Mouse (Mus musculus): Measurements from ENCODE around the gene Rpgr. TPM values are rescaled to one million over a fixed set of nuclear protein-coding genes. Genes with fewer than 3 reads are reported as not detected.

Gene Rpgr
- polyA plus RNA-seq, 1 experiment from 2014 or later, result 11.9 TPM

DNA sequence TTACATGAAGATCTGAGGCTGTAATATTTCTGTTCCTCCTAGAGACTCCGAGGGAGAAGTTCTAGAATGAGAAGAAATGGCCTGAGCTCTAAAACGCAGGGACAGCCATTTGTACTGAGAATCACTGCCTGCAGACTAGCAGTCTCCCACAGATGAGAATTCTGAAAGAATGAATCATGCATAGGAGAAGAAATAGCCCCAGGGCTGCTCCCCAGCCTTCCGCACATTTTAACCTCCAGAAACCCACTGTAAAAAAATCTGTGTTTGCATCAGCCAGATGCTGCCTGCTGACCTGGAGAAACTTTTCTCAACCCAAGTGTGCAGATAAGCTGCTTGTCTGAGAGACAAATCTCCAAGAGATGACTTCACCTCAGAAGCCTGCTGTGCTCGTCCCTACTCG is 111.2 kb downstream of the Rpgr start:
- ATAC-seq (ENCODE audit: insufficient read depth, low FRiP score), result no peak
- WGBS, result 51% methylated on average over 5 of the region's 5 CpGs
- H3K4me1 ChIP-seq (ENCODE audit: control insufficient read depth, insufficient read depth, low read length), result no peaks in the 10 kb centered on the region
- H3K9ac ChIP-seq (ENCODE audit: low read length), result no peak overlapping the region
- no peaks in the 10 kb centered on the region for H3K27me3 ChIP-seq (ENCODE audit: control insufficient read depth, insufficient read depth, low read length)
- H3K27ac ChIP-seq (ENCODE audit: low read length), result no peak overlapping the region
- no peaks in the 10 kb centered on the region for H3K36me3 ChIP-seq (ENCODE audit: control insufficient read depth, insufficient read depth, low read length)
- H3K9me3 ChIP-seq (replicated peaks; ENCODE audit: control insufficient read depth, low read length), result no peaks in the 10 kb centered on the region
- H3K4me3 ChIP-seq (replicated peaks; ENCODE audit: low read length), result no peak overlapping the region
- no peak overlapping the region for H3K4me2 ChIP-seq (ENCODE audit: low read depth, low read length)

DNA sequence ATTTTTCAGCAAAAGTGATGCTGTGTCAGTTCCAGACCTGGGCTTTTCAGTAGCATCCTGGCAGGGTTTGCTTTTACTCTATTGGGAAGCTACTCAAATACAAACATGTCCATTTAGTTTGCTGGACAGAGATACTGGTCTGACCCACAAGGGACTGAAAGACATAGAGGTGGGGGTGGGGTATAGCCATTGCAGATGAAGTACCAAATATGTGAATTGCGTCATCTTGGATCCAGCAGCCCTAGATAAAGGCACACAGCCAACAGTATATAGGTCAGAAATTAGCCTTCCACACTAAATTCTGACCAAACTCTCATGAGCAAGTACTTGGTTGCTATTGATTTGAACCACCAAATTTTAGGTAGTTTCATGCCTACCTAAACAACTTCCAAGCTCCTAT is 114.0 kb downstream of the Rpgr start:
- H3K27me3 ChIP-seq (ENCODE audit: control insufficient read depth, insufficient read depth, low read length), result no peaks in the 10 kb centered on the region
- ATAC-seq (ENCODE audit: insufficient read depth, low FRiP score), result no peak
- no peak overlapping the region for H3K4me3 ChIP-seq (replicated peaks; ENCODE audit: low read length)
- no peaks in the 10 kb centered on the region for H3K36me3 ChIP-seq (ENCODE audit: control insufficient read depth, insufficient read depth, low read length)
- no peak overlapping the region for H3K27ac ChIP-seq (ENCODE audit: low read length)
- no peaks in the 10 kb centered on the region for H3K9me3 ChIP-seq (replicated peaks; ENCODE audit: control insufficient read depth, low read length)
- no peaks in the 10 kb centered on the region for H3K4me1 ChIP-seq (ENCODE audit: control insufficient read depth, insufficient read depth, low read length)
- H3K9ac ChIP-seq (ENCODE audit: low read length), result no peak overlapping the region
- H3K4me2 ChIP-seq (ENCODE audit: low read depth, low read length), result no peak overlapping the region
- 89% methylated on average over 1 of the region's 1 CpGs for WGBS

DNA sequence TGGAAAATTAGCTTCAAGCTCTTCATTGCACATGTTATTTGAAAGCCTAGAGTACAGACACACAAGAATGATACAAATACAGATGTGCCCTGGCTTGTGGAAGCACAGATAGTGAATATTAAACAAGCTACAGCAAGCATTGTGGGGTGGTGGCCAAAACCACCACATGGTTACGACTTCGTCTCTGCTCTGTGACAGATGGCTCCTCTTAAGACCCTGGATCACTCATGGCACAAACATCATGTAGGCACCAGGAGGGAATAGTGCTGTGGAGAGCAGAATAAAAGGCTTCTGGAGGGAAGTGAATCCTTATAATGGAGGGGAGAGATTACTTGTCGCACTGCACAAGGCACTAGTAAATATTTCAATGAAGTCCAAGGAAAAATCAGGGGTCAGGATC is 120.9 kb downstream of the Rpgr start:
- Histone ChIP-seq H3K27me3 (ENCODE audit: control insufficient read depth, insufficient read depth, low read length) (no peaks in the 10 kb centered on the region), H3K9ac (ENCODE audit: low read length) (no peak overlapping the region), H3K27ac (ENCODE audit: low read length) (no peak overlapping the region), H3K4me2 (ENCODE audit: low read depth, low read length) (no peak overlapping the region), H3K9me3 (replicated peaks; ENCODE audit: control insufficient read depth, low read length) (no peaks in the 10 kb centered on the region), H3K36me3 (ENCODE audit: control insufficient read depth, insufficient read depth, low read length) (no peaks in the 10 kb centered on the region), H3K4me3 (replicated peaks; ENCODE audit: low read length) (no peak overlapping the region), H3K4me1 (ENCODE audit: control insufficient read depth, insufficient read depth, low read length) (no peaks in the 10 kb centered on the region)
- ATAC-seq (ENCODE audit: insufficient read depth, low FRiP score), result no peak
- WGBS, result 64% methylated on average over 3 of the region's 3 CpGs

DNA sequence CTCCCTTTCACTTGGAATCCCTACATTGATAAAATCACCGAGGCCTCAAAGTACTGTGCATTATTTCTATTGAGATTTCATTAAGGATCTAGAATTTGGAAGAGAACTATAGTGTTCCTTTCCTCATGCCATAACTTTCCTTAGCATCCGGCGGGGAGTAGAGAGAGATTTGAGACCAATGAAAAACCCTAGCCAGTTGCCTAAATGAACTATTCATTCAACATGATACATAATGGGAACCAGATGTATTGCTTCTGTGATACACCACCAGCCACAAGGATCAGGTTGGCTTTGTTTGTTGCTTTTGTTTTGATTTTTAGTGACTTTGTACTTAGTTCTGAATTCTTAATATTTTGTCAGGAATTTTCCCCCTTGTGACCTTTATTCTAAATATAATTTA is 136.3 kb downstream of the Rpgr start:
- H3K9ac ChIP-seq (ENCODE audit: low read length), result no peak overlapping the region
- WGBS, result 88% methylated on average over 3 of the region's 3 CpGs
- H3K4me1 ChIP-seq (ENCODE audit: control insufficient read depth, insufficient read depth, low read length), result no peaks in the 10 kb centered on the region
- no peaks in the 10 kb centered on the region for H3K9me3 ChIP-seq (replicated peaks; ENCODE audit: control insufficient read depth, low read length)
- no peak overlapping the region for H3K4me2 ChIP-seq (ENCODE audit: low read depth, low read length)
- no peaks in the 10 kb centered on the region for H3K27me3 ChIP-seq (ENCODE audit: control insufficient read depth, insufficient read depth, low read length)
- no peaks in the 10 kb centered on the region for H3K36me3 ChIP-seq (ENCODE audit: control insufficient read depth, insufficient read depth, low read length)
- H3K27ac ChIP-seq (ENCODE audit: low read length), result no peak overlapping the region
- ATAC-seq (ENCODE audit: insufficient read depth, low FRiP score), result no peak
- no peak overlapping the region for H3K4me3 ChIP-seq (replicated peaks; ENCODE audit: low read length)

DNA sequence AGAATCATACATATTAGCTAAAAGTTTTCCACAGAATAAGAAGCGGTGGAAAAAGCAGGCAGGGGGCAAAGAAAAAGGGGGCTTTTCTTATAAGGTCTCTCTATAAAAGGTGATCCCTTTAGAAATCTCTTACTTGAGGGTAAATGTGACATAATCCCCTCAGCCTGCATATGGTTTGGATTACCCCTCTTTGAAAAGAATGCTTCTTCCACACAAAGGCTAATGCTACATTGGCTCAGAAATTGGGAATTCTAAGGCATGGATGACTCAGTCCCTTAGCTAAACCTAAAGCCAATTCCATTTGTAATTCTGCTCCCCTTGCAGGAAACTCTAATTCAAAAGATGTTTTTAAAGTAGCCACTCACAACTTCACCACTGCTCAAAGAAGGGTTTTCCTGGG is 136.7 kb downstream of the Rpgr start:
- ATAC-seq (ENCODE audit: insufficient read depth, low FRiP score), result no peak
- H3K27ac ChIP-seq (ENCODE audit: low read length), result no peak overlapping the region

DNA sequence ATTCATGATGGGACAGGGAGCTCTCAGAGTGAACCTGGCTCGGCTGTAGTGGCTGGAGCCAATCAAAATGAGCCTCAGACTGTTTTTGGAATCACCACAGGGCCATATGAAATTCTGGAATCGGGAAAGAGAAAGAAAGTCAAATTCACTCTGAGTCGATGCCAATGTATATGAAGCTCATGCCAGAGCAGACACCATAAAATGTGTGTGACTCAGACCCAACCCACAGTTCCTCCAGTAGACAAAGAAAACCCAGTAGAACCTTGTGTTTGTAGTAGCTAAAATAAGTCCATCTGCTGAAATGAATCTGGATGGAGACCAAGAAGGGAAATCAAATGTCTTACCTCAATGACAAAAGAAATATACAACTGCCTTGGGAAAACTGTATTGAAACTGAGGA is 142.8 kb downstream of the Rpgr start:
- 56% methylated on average over 3 of the region's 3 CpGs for WGBS
- no peak overlapping the region for H3K27ac ChIP-seq (ENCODE audit: low read length)
- H3K27me3 ChIP-seq (ENCODE audit: control insufficient read depth, insufficient read depth, low read length), result no peaks in the 10 kb centered on the region; the same call in 1 of the 2 replicates
- no peaks in the 10 kb centered on the region for H3K4me1 ChIP-seq (ENCODE audit: control insufficient read depth, insufficient read depth, low read length)
- H3K36me3 ChIP-seq (ENCODE audit: control insufficient read depth, insufficient read depth, low read length), result no peaks in the 10 kb centered on the region
- no peak for ATAC-seq (ENCODE audit: insufficient read depth, low FRiP score)
- H3K4me2 ChIP-seq (ENCODE audit: low read depth, low read length), result no peak overlapping the region
- no peaks in the 10 kb centered on the region for H3K9me3 ChIP-seq (replicated peaks; ENCODE audit: control insufficient read depth, low read length)
- no peak overlapping the region for H3K9ac ChIP-seq (ENCODE audit: low read length)
- no peak overlapping the region for H3K4me3 ChIP-seq (replicated peaks; ENCODE audit: low read length)

More for the DNA sequence above, 136.7 kb downstream of the Rpgr start:
- Histone ChIP-seq H3K9ac (ENCODE audit: low read length) (no peak overlapping the region), H3K4me2 (ENCODE audit: low read depth, low read length) (no peak overlapping the region), H3K4me3 (replicated peaks; ENCODE audit: low read length) (no peak overlapping the region), H3K9me3 (replicated peaks; ENCODE audit: control insufficient read depth, low read length) (no peaks in the 10 kb centered on the region), H3K36me3 (ENCODE audit: control insufficient read depth, insufficient read depth, low read length) (no peaks in the 10 kb centered on the region), H3K4me1 (ENCODE audit: control insufficient read depth, insufficient read depth, low read length) (no peaks in the 10 kb centered on the region), H3K27me3 (ENCODE audit: control insufficient read depth, insufficient read depth, low read length) (no peaks in the 10 kb centered on the region)
- 74% methylated on average over 1 of the region's 1 CpGs for WGBS

DNA sequence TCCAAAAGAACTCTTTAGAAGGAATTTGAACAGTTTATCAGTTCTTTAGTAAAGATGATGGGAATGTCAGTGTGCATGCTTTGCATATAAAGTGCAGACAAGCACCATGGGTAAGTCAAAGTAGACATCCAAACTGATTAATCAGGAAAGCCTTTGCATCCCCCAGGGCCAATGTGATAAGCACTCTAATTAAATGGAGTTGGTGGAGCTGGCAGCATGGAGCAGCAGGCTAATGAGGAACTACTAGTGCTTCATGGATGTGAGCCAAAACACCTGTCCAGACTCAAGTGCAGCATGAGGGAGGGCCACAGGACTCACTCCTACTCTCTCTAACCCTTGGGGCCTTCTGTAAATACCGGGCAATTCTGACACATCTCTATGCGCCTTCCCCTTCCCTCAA is 145.2 kb downstream of the Rpgr start:
- H3K27me3 ChIP-seq (ENCODE audit: control insufficient read depth, insufficient read depth, low read length), result no peaks in the 10 kb centered on the region; the same call in 1 of the 2 replicates
- no peak overlapping the region for H3K4me3 ChIP-seq (replicated peaks; ENCODE audit: low read length)
- no peak for ATAC-seq (ENCODE audit: insufficient read depth, low FRiP score)

DNA sequence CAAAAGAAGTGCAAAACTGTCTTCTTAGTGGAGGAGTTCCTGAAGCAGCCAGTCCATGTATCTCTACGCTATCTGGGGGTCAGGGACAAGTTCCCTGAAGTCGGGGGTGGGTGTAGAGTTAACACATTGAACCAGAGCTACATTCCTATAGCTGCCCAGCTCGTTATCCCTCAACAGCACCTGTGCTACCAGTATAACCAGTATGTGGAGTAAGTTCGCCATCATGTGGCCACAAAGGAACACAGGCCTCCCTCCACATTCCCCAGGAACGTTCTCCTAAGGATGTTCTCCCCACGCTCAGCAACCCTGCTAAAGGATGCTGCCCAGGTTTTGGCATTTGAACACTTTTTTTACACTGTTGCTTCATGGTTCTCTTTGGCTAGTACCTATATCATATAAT is 146.0 kb downstream of the Rpgr start:
- Histone ChIP-seq H3K9ac (ENCODE audit: low read length) (no peak overlapping the region), H3K9me3 (replicated peaks; ENCODE audit: control insufficient read depth, low read length) (no peaks in the 10 kb centered on the region), H3K4me2 (ENCODE audit: low read depth, low read length) (no peak overlapping the region), H3K27me3 (ENCODE audit: control insufficient read depth, insufficient read depth, low read length) (no peaks in the 10 kb centered on the region; the same call in 1 of the 2 replicates), H3K4me3 (replicated peaks; ENCODE audit: low read length) (no peak overlapping the region), H3K27ac (ENCODE audit: low read length) (no peak overlapping the region), H3K4me1 (ENCODE audit: control insufficient read depth, insufficient read depth, low read length) (no peaks in the 10 kb centered on the region), H3K36me3 (ENCODE audit: control insufficient read depth, insufficient read depth, low read length) (no peaks in the 10 kb centered on the region)
- 23% methylated on average over 6 of the region's 6 CpGs for WGBS
- ATAC-seq (ENCODE audit: insufficient read depth, low FRiP score), result no peak

More for the DNA sequence above, 145.2 kb downstream of the Rpgr start:
- Histone ChIP-seq H3K9ac (ENCODE audit: low read length) (no peak overlapping the region), H3K4me2 (ENCODE audit: low read depth, low read length) (no peak overlapping the region), H3K36me3 (ENCODE audit: control insufficient read depth, insufficient read depth, low read length) (no peaks in the 10 kb centered on the region), H3K27ac (ENCODE audit: low read length) (no peak overlapping the region), H3K4me1 (ENCODE audit: control insufficient read depth, insufficient read depth, low read length) (no peaks in the 10 kb centered on the region), H3K9me3 (replicated peaks; ENCODE audit: control insufficient read depth, low read length) (no peaks in the 10 kb centered on the region)
- WGBS, result 68% methylated on average over 2 of the region's 2 CpGs

DNA sequence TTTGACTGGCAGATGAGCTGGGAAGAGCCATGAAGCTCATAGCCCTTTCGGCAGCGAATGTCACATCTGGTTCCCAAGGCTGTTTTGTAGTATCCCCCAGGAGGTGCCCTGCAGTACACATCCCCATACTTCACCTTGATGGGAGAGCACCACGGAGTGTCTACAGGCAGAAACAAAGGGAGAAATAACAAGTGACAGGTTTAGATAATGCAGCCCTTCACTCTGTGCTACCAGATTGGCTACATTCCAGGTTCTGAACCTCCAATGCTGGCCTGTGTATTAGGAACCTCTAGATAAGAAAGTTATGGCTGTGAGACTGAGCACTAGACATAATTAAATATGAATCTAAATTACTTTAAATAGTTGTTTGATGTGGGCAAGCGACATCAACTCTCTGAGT is 147.3 kb downstream of the Rpgr start:
- H3K4me2 ChIP-seq (ENCODE audit: low read depth, low read length), result no peak overlapping the region
- H3K4me1 ChIP-seq (ENCODE audit: control insufficient read depth, insufficient read depth, low read length), result no peaks in the 10 kb centered on the region
- H3K27ac ChIP-seq (ENCODE audit: low read length), result no peak overlapping the region
- no peak for ATAC-seq (ENCODE audit: insufficient read depth, low FRiP score)
- H3K36me3 ChIP-seq (ENCODE audit: control insufficient read depth, insufficient read depth, low read length), result no peaks in the 10 kb centered on the region
- H3K27me3 ChIP-seq (ENCODE audit: control insufficient read depth, insufficient read depth, low read length), result no peaks in the 10 kb centered on the region
- 70% methylated on average over 4 of the region's 4 CpGs for WGBS
- no peak overlapping the region for H3K4me3 ChIP-seq (replicated peaks; ENCODE audit: low read length)
- no peaks in the 10 kb centered on the region for H3K9me3 ChIP-seq (replicated peaks; ENCODE audit: control insufficient read depth, low read length)
- no peak overlapping the region for H3K9ac ChIP-seq (ENCODE audit: low read length)

DNA sequence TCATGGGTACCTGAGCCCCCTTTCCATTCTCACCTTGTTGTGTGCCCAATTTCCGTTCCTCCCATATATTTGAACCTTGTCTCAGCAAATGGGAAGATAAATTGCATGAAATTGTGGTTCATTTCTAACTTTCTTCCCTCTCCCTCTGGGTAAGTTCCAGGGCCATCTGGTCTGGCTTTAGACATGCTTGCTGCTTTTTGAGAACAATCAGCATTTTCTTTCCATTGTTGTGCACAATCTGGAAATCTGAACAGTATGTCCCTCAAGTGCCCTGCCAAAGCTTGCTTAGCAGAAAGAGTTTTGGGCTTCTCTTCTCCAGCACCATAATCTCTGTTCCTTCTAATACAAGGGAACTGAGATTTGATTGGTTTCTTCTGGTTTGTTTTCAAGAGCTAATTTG is 152.9 kb downstream of the Rpgr start:
- Histone ChIP-seq H3K27me3 (ENCODE audit: control insufficient read depth, insufficient read depth, low read length) (no peaks in the 10 kb centered on the region), H3K9me3 (replicated peaks; ENCODE audit: control insufficient read depth, low read length) (no peaks in the 10 kb centered on the region), H3K36me3 (ENCODE audit: control insufficient read depth, insufficient read depth, low read length) (no peaks in the 10 kb centered on the region), H3K27ac (ENCODE audit: low read length) (no peak overlapping the region), H3K9ac (ENCODE audit: low read length) (no peak overlapping the region), H3K4me2 (ENCODE audit: low read depth, low read length) (no peak overlapping the region), H3K4me3 (replicated peaks; ENCODE audit: low read length) (no peak overlapping the region), H3K4me1 (ENCODE audit: control insufficient read depth, insufficient read depth, low read length) (no peaks in the 10 kb centered on the region)
- WGBS, result 68% methylated on average over 1 of the region's 1 CpGs
- no peak for ATAC-seq (ENCODE audit: insufficient read depth, low FRiP score)
